Mouse (Mus musculus): ENCODE data around the gene S1pr2. TPM values are rescaled to one million over a fixed set of nuclear protein-coding genes. Genes with fewer than 3 reads are reported as not detected.

The S1pr2 gene
- total and polyA plus RNA-seq, 3 experiments: 6.4 to 27.4 TPM; not detected in 1

DNA sequence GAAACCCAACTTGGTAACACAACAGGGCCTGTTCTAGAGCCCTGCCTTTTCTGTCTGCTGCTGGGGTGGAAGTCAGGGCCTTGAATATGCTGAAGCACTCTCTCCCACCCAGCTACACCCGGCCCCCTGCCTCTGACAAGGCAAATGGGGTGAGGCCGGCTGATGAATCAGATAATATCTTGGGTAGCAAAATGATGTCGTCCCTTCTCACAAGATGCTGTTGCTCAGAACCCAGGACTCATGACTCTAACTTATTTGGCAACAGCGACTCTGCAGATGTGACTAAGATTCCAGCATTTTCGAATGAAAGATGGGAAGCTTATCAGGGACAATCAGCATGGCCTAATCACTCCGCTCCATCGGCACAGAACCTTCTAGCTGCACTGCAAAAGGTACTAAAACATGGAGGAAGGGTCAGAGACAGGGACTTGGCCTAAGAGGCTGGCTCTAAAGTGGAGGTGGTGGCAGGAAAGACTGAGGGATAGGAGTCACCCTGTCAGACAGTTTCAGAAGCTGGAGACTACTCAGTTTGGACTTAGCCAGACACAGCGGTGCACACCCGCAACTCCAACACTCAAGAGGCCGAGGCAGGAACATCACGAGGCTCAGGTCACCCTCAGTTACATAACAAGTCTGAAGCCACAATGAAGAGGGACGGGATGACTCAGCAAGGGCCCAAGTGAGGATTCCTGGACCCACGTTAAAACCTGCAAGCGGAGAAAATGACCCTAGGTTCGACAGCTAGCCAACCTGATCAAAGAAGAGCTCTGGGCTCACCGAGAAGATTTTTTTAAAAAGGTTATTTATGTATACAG lies 30.3 kb downstream of the S1pr2 start:
- H3K9ac ChIP-seq (ENCODE audit: control insufficient read depth, low read depth, low read length, poor library complexity, severe bottlenecking): no peak overlapping the region
- TF ChIP-seq POLR2A (IDR thresholded peaks at IDR 0.05; ENCODE audit: control insufficient read depth in 1 of 2, insufficient read depth in 1 of 2, low read depth in 1 of 2, low read length in 2 of 2, poor library complexity in 1 of 2) (peak in 1 of 2 experiments; percentile 6; a peak in 1 of 4 replicates), GATA1 (IDR thresholded peaks at IDR 0.05; ENCODE audit: low read depth, low read length) (peak; percentile 38; the same call in 1 of the 2 replicates), TBP (IDR thresholded peaks at IDR 0.05; ENCODE audit: low read depth, low read length) (no peak)
- H3K4me3 ChIP-seq (ENCODE audit: control insufficient read depth in 1 of 2, insufficient read depth in 1 of 2, low read depth in 2 of 2, low read length in 2 of 2): no peak overlapping the region
- no peaks in the 10 kb centered on the region for H3K27me3 ChIP-seq (ENCODE audit: control insufficient read depth in 1 of 2, insufficient read depth in 2 of 2, low read length in 2 of 2)
- peaks cover 19 to 59% of the 10 kb centered on the region in 2 experiments for H3K36me3 ChIP-seq (ENCODE audit: control insufficient read depth in 1 of 2, insufficient read depth in 2 of 2, low read length in 2 of 2)
- H3K27ac ChIP-seq (ENCODE audit: control insufficient read depth, low read depth, low read length): no peak overlapping the region
- H3K79me2 ChIP-seq (ENCODE audit: control insufficient read depth, insufficient read depth, low read length, poor library complexity): peaks cover 93% of the 10 kb centered on the region
- no peaks in the 10 kb centered on the region for H3K9me3 ChIP-seq (replicated peaks; ENCODE audit: insufficient read depth, low read length)
- no peak for DNase-seq (ENCODE audit: low read depth, low spot score)
- H3K4me1 ChIP-seq (ENCODE audit: control insufficient read depth in 1 of 2, insufficient read depth in 2 of 2, low read length in 2 of 2): peaks cover 6 to 19% of the 10 kb centered on the region in 2 experiments

DNA sequence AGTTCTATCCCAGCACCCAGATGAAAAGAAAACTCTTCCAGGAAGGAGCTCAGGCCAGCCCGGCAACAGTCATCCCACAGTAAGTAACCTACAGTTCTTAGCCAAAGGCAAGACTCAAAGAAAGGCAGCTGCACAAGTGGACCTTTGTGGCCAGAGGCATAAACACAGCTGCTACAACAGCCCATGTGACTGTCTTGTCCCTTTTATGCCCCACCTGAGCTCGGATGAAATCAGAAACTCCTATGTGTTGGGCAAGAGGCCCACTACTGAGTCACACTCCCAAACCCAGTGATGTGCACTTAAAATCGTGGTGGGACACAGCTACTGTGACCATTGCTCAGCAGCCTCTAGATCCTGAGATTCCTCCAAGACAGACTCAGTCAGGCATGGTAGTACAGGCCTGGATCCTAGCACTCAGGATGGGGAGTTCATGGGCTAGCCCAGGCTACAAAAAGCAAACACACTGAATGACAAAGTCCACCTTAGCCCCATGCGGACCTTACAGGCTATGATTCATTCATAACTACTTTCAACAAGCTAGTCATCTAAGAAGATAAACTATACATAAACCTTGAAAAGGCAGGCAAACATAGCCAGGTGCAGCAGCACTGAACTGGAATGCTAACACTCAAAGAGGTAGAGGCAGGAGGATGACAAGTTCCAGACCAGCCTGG lies 31.7 kb downstream of the S1pr2 start:
- Histone ChIP-seq H3K36me3 (ENCODE audit: control insufficient read depth in 1 of 2, insufficient read depth in 2 of 2, low read length in 2 of 2) (peaks cover 4 to 63% of the 10 kb centered on the region in 2 experiments), H3K4me1 (ENCODE audit: control insufficient read depth in 1 of 2, insufficient read depth in 2 of 2, low read length in 2 of 2) (peaks cover 0 to 5% of the 10 kb centered on the region in 2 experiments; a peak in 1 of 4 replicates), H3K4me3 (ENCODE audit: control insufficient read depth in 1 of 2, insufficient read depth in 1 of 2, low read depth in 2 of 2, low read length in 2 of 2) (no peak overlapping the region)

DNA sequence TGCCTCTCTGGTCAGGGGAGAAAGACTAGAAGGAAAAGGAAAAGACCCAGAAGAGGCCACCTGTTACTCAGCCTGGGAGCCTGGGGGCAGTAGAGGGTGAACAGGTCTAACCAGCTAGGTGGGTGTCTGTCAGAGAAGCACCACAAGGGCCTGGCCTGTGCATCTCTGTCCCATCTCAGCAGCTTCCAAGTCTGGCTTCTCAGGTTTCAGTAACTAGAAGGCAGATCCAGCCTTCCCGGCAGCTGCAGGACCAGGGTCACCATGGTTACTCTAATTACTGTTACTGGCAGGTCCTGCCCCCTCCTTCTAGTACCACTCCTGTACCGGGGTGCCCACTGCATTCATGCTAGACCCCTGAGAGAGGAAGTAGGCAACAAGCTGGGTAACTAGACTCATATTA lies 32.7 kb downstream of the S1pr2 start:
- no peak overlapping the region for H3K27ac ChIP-seq (ENCODE audit: control insufficient read depth, low read depth, low read length)
- peaks cover 69% of the 10 kb centered on the region for H3K79me2 ChIP-seq (ENCODE audit: control insufficient read depth, insufficient read depth, low read length, poor library complexity)
- no peak overlapping the region for H3K4me3 ChIP-seq (ENCODE audit: control insufficient read depth in 1 of 2, insufficient read depth in 1 of 2, low read depth in 2 of 2, low read length in 2 of 2)
- H3K36me3 ChIP-seq (ENCODE audit: control insufficient read depth in 1 of 2, insufficient read depth in 2 of 2, low read length in 2 of 2): peaks cover 0 to 65% of the 10 kb centered on the region in 2 experiments; a peak in 2 of 4 replicates
- no peaks in the 10 kb centered on the region for H3K4me1 ChIP-seq (ENCODE audit: control insufficient read depth in 1 of 2, insufficient read depth in 2 of 2, low read length in 2 of 2)
- no peak for DNase-seq (ENCODE audit: low read depth, low spot score)
- no peak overlapping the region for H3K9ac ChIP-seq (ENCODE audit: control insufficient read depth, low read depth, low read length, poor library complexity, severe bottlenecking)
- TF ChIP-seq MXI1 (IDR thresholded peaks at IDR 0.05; ENCODE audit: low read depth, low read length): no peak
- no peak for TF ChIP-seq ELF1 (IDR thresholded peaks at IDR 0.05; ENCODE audit: low read depth, low read length)
- TF ChIP-seq KAT2A (conservative IDR thresholded peaks at IDR 0.05; ENCODE audit: low read depth, low read length): no peak
- no peak for TF ChIP-seq POLR2A (IDR thresholded peaks at IDR 0.05; ENCODE audit: control insufficient read depth in 1 of 2, insufficient read depth in 1 of 2, low read depth in 1 of 2, low read length in 2 of 2, poor library complexity in 1 of 2)
- TF ChIP-seq ZC3H11A (IDR thresholded peaks at IDR 0.05; ENCODE audit: low read depth, low read length): no peak
- no peak for TF ChIP-seq TAL1 (IDR thresholded peaks at IDR 0.05; ENCODE audit: low read length)
- TF ChIP-seq CHD1 (IDR thresholded peaks at IDR 0.05; ENCODE audit: low read depth, low read length): no peak
- TF ChIP-seq TBP (IDR thresholded peaks at IDR 0.05; ENCODE audit: low read depth, low read length): no peak
- TF ChIP-seq MAFK (IDR thresholded peaks at IDR 0.05; ENCODE audit: borderline replicate concordance, low read depth, low read length): no peak
- TF ChIP-seq ZMIZ1 (IDR thresholded peaks at IDR 0.05; ENCODE audit: low read depth, low read length): no peak
- no peak for TF ChIP-seq NRF1 (IDR thresholded peaks at IDR 0.05; ENCODE audit: insufficient read depth, low read depth, low read length, poor library complexity, severe bottlenecking)
- TF ChIP-seq SIN3A (IDR thresholded peaks at IDR 0.05; ENCODE audit: low read length): no peak
- TF ChIP-seq TCF12 (IDR thresholded peaks at IDR 0.05; ENCODE audit: low read depth, low read length): no peak
- no peak for TF ChIP-seq MAX (IDR thresholded peaks at IDR 0.05; ENCODE audit: low read length)
- TF ChIP-seq E2F4 (IDR thresholded peaks at IDR 0.05; ENCODE audit: borderline replicate concordance, low read depth, low read length): no peak
- TF ChIP-seq NELFE (IDR thresholded peaks at IDR 0.05; ENCODE audit: low read depth, low read length): no peak
- TF ChIP-seq CTCF (IDR thresholded peaks at IDR 0.05 in 2 of 3, conservative IDR thresholded peaks at IDR 0.05 in 1 of 3; ENCODE audit: control insufficient read depth in 1 of 3, insufficient read depth in 1 of 3, low read depth in 2 of 3, low read length in 3 of 3, poor library complexity in 1 of 3, severe bottlenecking in 1 of 3): no peak
- no peak for TF ChIP-seq MAZ (IDR thresholded peaks at IDR 0.05; ENCODE audit: low read depth, low read length)
- no peak for TF ChIP-seq GABPA (IDR thresholded peaks at IDR 0.05; ENCODE audit: low read depth, low read length)
- no peaks in the 10 kb centered on the region for H3K27me3 ChIP-seq (ENCODE audit: control insufficient read depth in 1 of 2, insufficient read depth in 2 of 2, low read length in 2 of 2)
- no peaks in the 10 kb centered on the region for H3K9me3 ChIP-seq (replicated peaks; ENCODE audit: insufficient read depth, low read length)

More for the DNA sequence above, 31.7 kb downstream of the S1pr2 start:
- no peak for DNase-seq (ENCODE audit: low read depth, low spot score)
- H3K27ac ChIP-seq (ENCODE audit: control insufficient read depth, low read depth, low read length): no peak overlapping the region
- H3K27me3 ChIP-seq (ENCODE audit: control insufficient read depth in 1 of 2, insufficient read depth in 2 of 2, low read length in 2 of 2): no peaks in the 10 kb centered on the region
- no peak overlapping the region for H3K9ac ChIP-seq (ENCODE audit: control insufficient read depth, low read depth, low read length, poor library complexity, severe bottlenecking)
- TF ChIP-seq NRF1 (IDR thresholded peaks at IDR 0.05; ENCODE audit: insufficient read depth, low read depth, low read length, poor library complexity, severe bottlenecking): no peak
- no peak for TF ChIP-seq ZNF384 (IDR thresholded peaks at IDR 0.05; ENCODE audit: low read depth, low read length)
- no peak for TF ChIP-seq EP300 (IDR thresholded peaks at IDR 0.05; ENCODE audit: low read depth in 1 of 2, low read length in 2 of 2)
- peak in 1 of 2 experiments; percentile 27; a peak in 1 of 4 replicates for TF ChIP-seq POLR2A (IDR thresholded peaks at IDR 0.05; ENCODE audit: control insufficient read depth in 1 of 2, insufficient read depth in 1 of 2, low read depth in 1 of 2, low read length in 2 of 2, poor library complexity in 1 of 2)
- no peaks in the 10 kb centered on the region for H3K9me3 ChIP-seq (replicated peaks; ENCODE audit: insufficient read depth, low read length)
- H3K79me2 ChIP-seq (ENCODE audit: control insufficient read depth, insufficient read depth, low read length, poor library complexity): peaks cover 79% of the 10 kb centered on the region

Data from MEL (cell line).